Mouse (Mus musculus): ENCODE results near the gene Gxylt1. TPM values are rescaled to one million over a fixed set of nuclear protein-coding genes. Genes with fewer than 3 reads are reported as not detected.

Gene Gxylt1
- polyA plus RNA-seq, 1 experiment from 2014 or later: 10.7 TPM

GRCm38 (mm10) chr15:93268001-93268400 is 7.0 kb downstream of the Gxylt1 start:
- 90% methylated on average over 1 of the region's 1 CpGs for WGBS
- H3K27me3 ChIP-seq (replicated peaks; ENCODE audit: control insufficient read depth, insufficient read depth, low read length): no peaks in the 10 kb centered on the region
- DNase-seq (ENCODE audit: low spot score): no peak
- ATAC-seq (replicated peaks; ENCODE audit: low FRiP score): no peak
- H3K9ac ChIP-seq (ENCODE audit: low read depth, low read length): no peak overlapping the region
- no peak overlapping the region for H3K4me2 ChIP-seq
- no peak overlapping the region for H3K4me3 ChIP-seq (ENCODE audit: low read depth, low read length)
- H3K36me3 ChIP-seq (ENCODE audit: control insufficient read depth, insufficient read depth, low read length): no peaks in the 10 kb centered on the region
- no peaks in the 10 kb centered on the region for H3K9me3 ChIP-seq (ENCODE audit: control insufficient read depth, low read length)
- no peak overlapping the region for H3K27ac ChIP-seq (ENCODE audit: low read depth, low read length)
- H3K4me1 ChIP-seq (replicated peaks; ENCODE audit: control insufficient read depth, insufficient read depth, low read length): peaks cover 8% of the 10 kb centered on the region

GRCm38 (mm10) chr15:93267479-93267878 is 7.5 kb downstream of the Gxylt1 start:
- no peak overlapping the region for H3K4me3 ChIP-seq (ENCODE audit: low read depth, low read length)
- H3K27me3 ChIP-seq (replicated peaks; ENCODE audit: control insufficient read depth, insufficient read depth, low read length): no peaks in the 10 kb centered on the region
- DNase-seq (ENCODE audit: low spot score) (no peak), ATAC-seq (replicated peaks; ENCODE audit: low FRiP score) (no peak)
- H3K9ac ChIP-seq (ENCODE audit: low read depth, low read length): no peak overlapping the region
- H3K36me3 ChIP-seq (ENCODE audit: control insufficient read depth, insufficient read depth, low read length): no peaks in the 10 kb centered on the region
- WGBS: 87% methylated on average over 8 of the region's 8 CpGs
- no peaks in the 10 kb centered on the region for H3K9me3 ChIP-seq (ENCODE audit: control insufficient read depth, low read length)
- no peak overlapping the region for H3K27ac ChIP-seq (ENCODE audit: low read depth, low read length)
- peaks cover 8% of the 10 kb centered on the region for H3K4me1 ChIP-seq (replicated peaks; ENCODE audit: control insufficient read depth, insufficient read depth, low read length)
- H3K4me2 ChIP-seq: no peak overlapping the region

- peaks cover 2% of the 10 kb centered on the region; the same call in 1 of the 2 replicates for H3K36me3 ChIP-seq (ENCODE audit: control insufficient read depth, insufficient read depth, low read length)
- H3K4me3 ChIP-seq (ENCODE audit: low read depth, low read length): no peak overlapping the region
- H3K4me1 ChIP-seq (replicated peaks; ENCODE audit: control insufficient read depth, insufficient read depth, low read length): peaks cover 8% of the 10 kb centered on the region
- DNase-seq (ENCODE audit: low spot score): no peak
- no peaks in the 10 kb centered on the region for H3K27me3 ChIP-seq (replicated peaks; ENCODE audit: control insufficient read depth, insufficient read depth, low read length)
- H3K9ac ChIP-seq (ENCODE audit: low read depth, low read length): no peak overlapping the region
- no peak for ATAC-seq (replicated peaks; ENCODE audit: low FRiP score)
- WGBS: 90% methylated on average over 16 of the region's 16 CpGs
- H3K4me2 ChIP-seq: no peak overlapping the region
- H3K9me3 ChIP-seq (ENCODE audit: control insufficient read depth, low read length): no peaks in the 10 kb centered on the region
- no peak overlapping the region for H3K27ac ChIP-seq (ENCODE audit: low read depth, low read length)
Measured at GRCm38 (mm10) chr15:93266361-93266760, 8.6 kb downstream of the Gxylt1 start.

DNA sequence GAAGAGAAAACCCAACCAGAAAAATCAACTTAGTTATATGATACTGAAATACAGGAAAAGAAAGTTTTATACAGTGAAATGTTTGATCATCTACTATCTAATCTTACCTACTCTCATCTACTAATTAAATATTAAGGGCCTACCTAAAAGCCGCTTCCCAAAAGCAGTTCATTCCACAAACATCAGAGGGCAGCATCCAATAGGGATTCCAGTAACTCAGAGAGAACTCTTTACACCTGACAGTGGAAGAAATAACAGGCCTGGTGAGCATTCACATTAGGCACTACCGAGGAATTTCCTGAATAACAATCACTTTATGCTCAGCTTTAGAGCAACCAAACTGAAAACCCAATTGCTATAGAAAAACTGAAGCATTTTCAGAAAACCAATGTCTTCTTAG is 9.3 kb downstream of the Gxylt1 start:
- 72% methylated on average over 2 of the region's 2 CpGs for WGBS

GRCm38 (mm10) chr15:93265231-93265630 is 9.7 kb downstream of the Gxylt1 start:
- H3K9ac ChIP-seq (ENCODE audit: low read depth, low read length): no peak overlapping the region
- WGBS: 73% methylated on average over 3 of the region's 3 CpGs

More for the DNA sequence above, 9.3 kb downstream of the Gxylt1 start:
- Histone ChIP-seq H3K4me1 (replicated peaks; ENCODE audit: control insufficient read depth, insufficient read depth, low read length) (peaks cover 7% of the 10 kb centered on the region), H3K4me3 (ENCODE audit: low read depth, low read length) (no peak overlapping the region), H3K27ac (ENCODE audit: low read depth, low read length) (no peak overlapping the region), H3K36me3 (ENCODE audit: control insufficient read depth, insufficient read depth, low read length) (peaks cover 7% of the 10 kb centered on the region; the same call in 1 of the 2 replicates), H3K27me3 (replicated peaks; ENCODE audit: control insufficient read depth, insufficient read depth, low read length) (no peaks in the 10 kb centered on the region), H3K4me2 (no peak overlapping the region), H3K9me3 (ENCODE audit: control insufficient read depth, low read length) (no peaks in the 10 kb centered on the region), H3K9ac (ENCODE audit: low read depth, low read length) (no peak overlapping the region)
- DNase-seq (ENCODE audit: low spot score): no peak
- ATAC-seq (replicated peaks; ENCODE audit: low FRiP score): no peak

DNA sequence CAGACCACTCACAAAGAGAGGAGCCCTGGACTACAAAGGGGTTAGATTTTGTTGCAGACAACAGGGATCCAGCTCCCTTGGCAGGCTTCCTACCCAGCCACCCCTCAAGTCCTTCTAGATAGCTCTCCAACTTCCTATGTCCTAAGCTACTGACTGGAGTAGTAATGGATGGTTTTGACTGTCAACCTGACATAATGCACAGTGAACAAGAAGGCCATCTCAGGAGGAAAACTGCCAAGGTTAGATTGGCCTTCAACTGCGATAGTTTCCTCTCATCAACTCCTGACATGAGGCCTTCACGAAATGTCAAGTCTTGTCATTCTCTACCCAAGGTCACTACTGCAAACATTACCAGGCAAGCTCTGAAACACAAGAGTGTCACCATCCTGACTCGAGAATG is 10.8 kb downstream of the Gxylt1 start:
- ATAC-seq (replicated peaks; ENCODE audit: low FRiP score) (no peak), DNase-seq (ENCODE audit: low spot score) (no peak)
- Histone ChIP-seq H3K9me3 (ENCODE audit: control insufficient read depth, low read length) (no peaks in the 10 kb centered on the region), H3K4me1 (replicated peaks; ENCODE audit: control insufficient read depth, insufficient read depth, low read length) (0 out of 2 replicates have a peak, but pooled peaks cover 2% of the 10 kb centered on the region), H3K36me3 (ENCODE audit: control insufficient read depth, insufficient read depth, low read length) (peaks cover 7% of the 10 kb centered on the region; the same call in 1 of the 2 replicates), H3K4me2 (no peak overlapping the region), H3K27ac (ENCODE audit: low read depth, low read length) (no peak overlapping the region), H3K9ac (ENCODE audit: low read depth, low read length) (no peak overlapping the region), H3K27me3 (replicated peaks; ENCODE audit: control insufficient read depth, insufficient read depth, low read length) (no peaks in the 10 kb centered on the region), H3K4me3 (ENCODE audit: low read depth, low read length) (no peak overlapping the region)
- WGBS: 89% methylated on average over 3 of the region's 3 CpGs

More at GRCm38 (mm10) chr15:93265231-93265630, 9.7 kb downstream of the Gxylt1 start:
- no peak for ATAC-seq (replicated peaks; ENCODE audit: low FRiP score)
- Histone ChIP-seq H3K27ac (ENCODE audit: low read depth, low read length) (no peak overlapping the region), H3K4me1 (replicated peaks; ENCODE audit: control insufficient read depth, insufficient read depth, low read length) (peaks cover 2% of the 10 kb centered on the region; the same call in 1 of the 2 replicates), H3K9me3 (ENCODE audit: control insufficient read depth, low read length) (no peaks in the 10 kb centered on the region), H3K4me2 (no peak overlapping the region), H3K36me3 (ENCODE audit: control insufficient read depth, insufficient read depth, low read length) (peaks cover 7% of the 10 kb centered on the region; the same call in 1 of the 2 replicates), H3K27me3 (replicated peaks; ENCODE audit: control insufficient read depth, insufficient read depth, low read length) (no peaks in the 10 kb centered on the region), H3K4me3 (ENCODE audit: low read depth, low read length) (no peak overlapping the region)
- DNase-seq (ENCODE audit: low spot score): no peak

- H3K4me3 ChIP-seq (ENCODE audit: low read depth, low read length): no peak overlapping the region
- H3K36me3 ChIP-seq (ENCODE audit: control insufficient read depth, insufficient read depth, low read length): peaks cover 7% of the 10 kb centered on the region; the same call in 1 of the 2 replicates
- no peaks in the 10 kb centered on the region for H3K9me3 ChIP-seq (ENCODE audit: control insufficient read depth, low read length)
- H3K4me1 ChIP-seq (replicated peaks; ENCODE audit: control insufficient read depth, insufficient read depth, low read length): 0 out of 2 replicates have a peak, but pooled peaks cover 2% of the 10 kb centered on the region
- H3K27ac ChIP-seq (ENCODE audit: low read depth, low read length): no peak overlapping the region
- 88% methylated on average over 7 of the region's 7 CpGs for WGBS
- DNase-seq (ENCODE audit: low spot score): no peak
- ATAC-seq (replicated peaks; ENCODE audit: low FRiP score): no peak
- no peak overlapping the region for H3K9ac ChIP-seq (ENCODE audit: low read depth, low read length)
- H3K4me2 ChIP-seq: no peak overlapping the region
- H3K27me3 ChIP-seq (replicated peaks; ENCODE audit: control insufficient read depth, insufficient read depth, low read length): no peaks in the 10 kb centered on the region
Measured at GRCm38 (mm10) chr15:93263566-93263965, 11.4 kb downstream of the Gxylt1 start.

DNA sequence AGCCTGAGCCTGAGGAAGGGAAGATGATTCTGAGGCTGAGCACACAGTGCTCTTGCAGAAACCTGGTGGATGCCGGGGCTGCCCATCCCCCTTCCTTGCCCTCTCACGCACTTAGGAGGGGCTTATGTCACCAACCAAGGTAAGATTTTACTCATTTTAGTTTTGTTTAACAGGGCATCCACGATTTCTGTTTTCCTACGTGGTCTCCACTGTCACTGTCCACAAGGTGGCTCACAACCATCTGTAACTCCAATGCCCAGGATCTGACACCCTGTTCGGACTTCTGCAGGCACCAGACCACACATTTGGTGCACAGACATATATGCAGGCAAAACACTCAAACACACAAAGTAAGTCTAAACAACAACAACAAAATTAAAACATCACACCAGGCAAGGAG is 12.2 kb downstream of the Gxylt1 start:
- Histone ChIP-seq H3K36me3 (ENCODE audit: control insufficient read depth, insufficient read depth, low read length) (peaks cover 12% of the 10 kb centered on the region), H3K27ac (ENCODE audit: low read depth, low read length) (no peak overlapping the region), H3K4me2 (no peak overlapping the region)

DNA sequence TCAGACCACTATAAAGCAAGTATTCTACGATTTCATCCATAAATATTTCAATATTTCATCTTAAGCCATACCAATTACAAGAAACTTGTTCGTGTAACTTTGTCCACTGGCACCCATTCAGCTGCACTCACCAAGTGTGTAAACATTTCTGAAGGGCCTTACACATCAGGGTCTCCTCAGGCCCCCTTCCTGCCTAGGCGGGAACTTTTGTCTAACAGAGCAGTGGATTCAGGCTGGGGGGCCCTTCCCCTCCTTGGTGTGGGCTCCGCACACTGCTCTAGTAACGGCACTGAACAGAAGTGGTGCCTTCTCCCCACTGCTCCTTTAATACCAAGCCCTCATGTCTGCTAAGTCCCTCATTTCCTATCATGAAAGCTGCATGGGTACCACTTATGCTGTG is 12.7 kb downstream of the Gxylt1 start:
- no peak overlapping the region for H3K27ac ChIP-seq (ENCODE audit: low read depth, low read length)
- H3K4me2 ChIP-seq: no peak overlapping the region
- no peak for DNase-seq (ENCODE audit: low spot score)
- H3K9me3 ChIP-seq (ENCODE audit: control insufficient read depth, low read length): no peaks in the 10 kb centered on the region
- no peak overlapping the region for H3K9ac ChIP-seq (ENCODE audit: low read depth, low read length)
- WGBS: 89% methylated on average over 5 of the region's 5 CpGs
- no peak for ATAC-seq (replicated peaks; ENCODE audit: low FRiP score)
- no peaks in the 10 kb centered on the region for H3K4me1 ChIP-seq (replicated peaks; ENCODE audit: control insufficient read depth, insufficient read depth, low read length)
- no peak overlapping the region for H3K4me3 ChIP-seq (ENCODE audit: low read depth, low read length)
- H3K27me3 ChIP-seq (replicated peaks; ENCODE audit: control insufficient read depth, insufficient read depth, low read length): no peaks in the 10 kb centered on the region
- H3K36me3 ChIP-seq (ENCODE audit: control insufficient read depth, insufficient read depth, low read length): peaks cover 12% of the 10 kb centered on the region

More for the DNA sequence above, 12.2 kb downstream of the Gxylt1 start:
- ATAC-seq (replicated peaks; ENCODE audit: low FRiP score) (no peak; the same call in 1 of the 2 replicates), DNase-seq (ENCODE audit: low spot score) (no peak)
- 66% methylated on average over 5 of the region's 5 CpGs for WGBS
- H3K4me1 ChIP-seq (replicated peaks; ENCODE audit: control insufficient read depth, insufficient read depth, low read length): 0 out of 2 replicates have a peak, but pooled peaks cover 2% of the 10 kb centered on the region
- no peak overlapping the region for H3K4me3 ChIP-seq (ENCODE audit: low read depth, low read length)
- H3K9me3 ChIP-seq (ENCODE audit: control insufficient read depth, low read length): no peaks in the 10 kb centered on the region
- no peak overlapping the region for H3K9ac ChIP-seq (ENCODE audit: low read depth, low read length)
- H3K27me3 ChIP-seq (replicated peaks; ENCODE audit: control insufficient read depth, insufficient read depth, low read length): no peaks in the 10 kb centered on the region
